Mouse (Mus musculus) skeletal muscle tissue, adult 2 months (tissue): ENCODE measurements at regions not wholly inside any gene's neighbourhood (a gene's known extent, or its start where the extent isn't known, plus 50 kb on each side); places are given as distances from the start of the nearest gene placed in this dataset.

Experiments
- DNase-seq: peaks from one replicate; pipeline ENCODE4 v3.0.0-alpha.2; 2012; ENCODE audit warnings: low read depth, low spot score

GRCm38 (mm10) chr9:56547291-56547977 lies 129.0 kb downstream of the Hmg20a start:
- peak; percentile 57 for DNase-seq

GRCm38 (mm10) chr9:56549774-56550173 lies 131.4 kb downstream of the Hmg20a start:
- no peak for DNase-seq

- no peak for DNase-seq
Observed at GRCm38 (mm10) chr9:56550178-56550577, 131.8 kb downstream of the Hmg20a start.

GRCm38 (mm10) chr9:56551376-56552186 lies 133.2 kb downstream of the Hmg20a start:
- DNase-seq, result no peak

GRCm38 (mm10) chr9:56552187-56552686 lies 133.8 kb downstream of the Hmg20a start:
- peak; percentile 38 for DNase-seq

- DNase-seq, result peak; percentile 77
Observed at GRCm38 (mm10) chr9:56552766-56553165, 134.4 kb downstream of the Hmg20a start.

GRCm38 (mm10) chr9:56553626-56554025 lies 135.2 kb downstream of the Hmg20a start:
- no peak for DNase-seq

GRCm38 (mm10) chr9:56554096-56554495 lies 135.7 kb downstream of the Hmg20a start:
- DNase-seq, result no peak

- DNase-seq, result no peak
Observed at GRCm38 (mm10) chr9:56559618-56560144, 141.3 kb downstream of the Hmg20a start.

GRCm38 (mm10) chr9:56562440-56562839 lies 144.0 kb downstream of the Hmg20a start:
- no peak for DNase-seq

- no peak for DNase-seq
Observed at GRCm38 (mm10) chr9:56564048-56564737, 145.8 kb downstream of the Hmg20a start.
